In the genomic region with DNA sequence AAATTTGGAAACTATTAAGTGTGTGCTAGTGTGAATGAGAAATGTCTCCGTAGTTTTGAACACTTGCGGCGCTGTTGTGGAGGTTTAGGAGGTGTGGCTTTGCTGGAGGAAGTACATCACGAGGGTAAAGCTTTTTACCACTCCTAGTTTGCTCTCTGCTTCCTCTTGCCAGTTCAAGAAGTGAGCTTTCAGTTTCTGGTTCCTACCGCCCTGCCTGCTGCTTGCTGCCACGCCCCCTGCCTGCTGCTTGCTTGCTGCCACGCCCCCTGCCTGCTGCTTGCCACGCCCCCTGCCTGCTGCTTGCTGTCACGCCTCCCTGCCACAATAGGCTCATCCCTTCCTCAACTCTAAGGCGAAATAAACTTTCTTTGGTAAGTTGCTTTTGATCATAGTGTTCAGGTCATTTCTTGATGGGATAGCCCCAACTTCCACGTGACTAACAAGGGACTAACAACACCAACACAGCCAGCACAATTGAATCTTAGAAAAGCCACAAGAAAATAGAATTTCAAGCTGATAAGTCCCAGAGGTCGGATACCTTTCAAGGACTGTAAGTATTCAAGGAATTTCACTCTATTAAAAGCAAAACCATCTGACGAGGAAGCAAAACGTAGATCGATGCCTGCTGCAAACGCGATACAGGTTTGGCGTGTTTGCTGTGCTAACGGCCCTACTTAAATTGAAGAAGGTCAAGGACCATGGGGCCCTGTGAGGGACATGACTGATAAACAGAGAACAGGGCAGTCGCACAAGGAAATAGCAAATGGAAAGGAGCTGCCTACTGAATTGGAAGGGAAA, we compare ENCODE assay signal across 9 mouse cellular contexts. TPM values are rescaled to one million over a fixed set of nuclear protein-coding genes. Genes with fewer than 3 reads are reported as not detected.
DNase-seq lines count a peak whose midpoint lies in the region; ATAC-seq lines count a peak whose summit lies in the region.
"Had no signal": no experiment of that assay in that cellular context is flagged by ENCODE, and none has a peak within 500 bp of the region (broad histone marks: within the 10 kb centered on the region; RNA-seq: fewer than 3 reads in every experiment).

No protein-coding gene starts in this region.

- H3K27ac ChIP-seq in liver, embryonic 12.5 days: no peak overlapping the region
- H3K27ac ChIP-seq: macrophage had no signal

- H3K9ac ChIP-seq in liver, embryonic 12.5 days: no peak overlapping the region

- no peak overlapping the region for H3K4me3 ChIP-seq in liver, embryonic 12.5 days

- DNase-seq in layer of hippocampus, adult 9-11 months: peak; percentile 22
- DNase-seq in layer of hippocampus, postnatal 36 days: no peak
- DNase-seq in adrenal gland, postnatal 4 days (ENCODE audit: low spot score in 2 of 2): peak; percentile 33 to 58
- DNase-seq in gastrocnemius, postnatal 10 days: peak; percentile 59
- DNase-seq in hindlimb bud, embryonic 11.5 days (ENCODE audit: extremely low spot score, low read depth, low spot score): peak; percentile 6
- peak; percentile 58 for DNase-seq in ovary, adult 18-20 months (ENCODE audit: low spot score)
- no peak for DNase-seq in frontal cortex, postnatal 25 days (ENCODE audit: low spot score in 2 of 2)

- WGBS in liver, embryonic 12.5 days (ENCODE audit: insufficient replicate concordance): 22% methylated on average over 20 of the region's 20 CpGs

- peak; percentile 70 for ATAC-seq in liver, embryonic 12.5 days

- no peaks in the 10 kb centered on the region for H3K36me3 ChIP-seq in liver, embryonic 12.5 days

- no peaks in the 10 kb centered on the region for H3K9me3 ChIP-seq in liver, embryonic 12.5 days (replicated peaks)

- no peaks in the 10 kb centered on the region for H3K27me3 ChIP-seq in liver, embryonic 12.5 days (replicated peaks)

- H3K4me2 ChIP-seq in liver, embryonic 12.5 days: peak overlapping the region; percentile 40

- 0 out of 2 replicates have a peak, but pooled peaks cover 6% of the 10 kb centered on the region for H3K4me1 ChIP-seq in liver, embryonic 12.5 days

RNA-seq across cellular contexts. Expression of a gene that starts 35.7 kb away (rescaled TPM):
- 10 to 100 TPM; 31.4 to 32.1 TPM for total RNA-seq in layer of hippocampus, postnatal 36 days (2021)
- 1 to 10 TPM; 5.9 to 7.5 TPM for total RNA-seq in adrenal gland, postnatal 4 days (2021)
- total RNA-seq in gastrocnemius, postnatal 10 days (2021): under 1 TPM; 0.49 to 0.77 TPM
- 1.1 and 2.4 TPM in 2 replicates for polyA plus RNA-seq in liver, embryonic 12.5 days (2016; fragmentation: Nextera tagmentation; extraction: Ambion mirVana)

Comparison
In these comparisons a context has a peak if more than half of its experiments do, and no peak if none do; other contexts are left out.
1. DNase-seq: peak in layer of hippocampus, adult 9-11 months (single experiment), adrenal gland, postnatal 4 days (2 of 2), gastrocnemius, postnatal 10 days (single experiment), hindlimb bud, embryonic 11.5 days (single experiment) and ovary, adult 18-20 months (single experiment); none in layer of hippocampus, postnatal 36 days (0 of 2) and frontal cortex, postnatal 25 days (0 of 2).